ENCODE assay signal across 20 mouse cellular contexts in genomic region chrX:169792879-169793278, GRCm38 (mm10). TPM values are rescaled to one million over a fixed set of nuclear protein-coding genes. Genes with fewer than 3 reads are reported as not detected.
DNase-seq lines count a peak whose midpoint lies in the region; ATAC-seq and TF ChIP-seq lines count a peak whose summit lies in the region.
"Had no signal": no experiment of that assay in that cellular context is flagged by ENCODE, and none has a peak within 500 bp of the region (broad histone marks: within the 10 kb centered on the region; RNA-seq: fewer than 3 reads in every experiment).

No protein-coding gene starts in this region.

- no peaks in the 10 kb centered on the region for H3K9me3 ChIP-seq in midbrain, embryonic 10.5 days (replicated peaks)
- H3K9me3 ChIP-seq in midbrain, postnatal 0 days (ENCODE audit: low read length), result no peaks in the 10 kb centered on the region
- H3K9me3 ChIP-seq in embryonic facial prominence, embryonic 10.5 days, result no peaks in the 10 kb centered on the region
- H3K9me3 ChIP-seq in midbrain, embryonic 14.5 days (ENCODE audit: control insufficient read depth, low read length), result no peaks in the 10 kb centered on the region
- H3K9me3 ChIP-seq in stomach, postnatal 0 days (ENCODE audit: control insufficient read depth, low read length), result no peaks in the 10 kb centered on the region
- H3K9me3 ChIP-seq: liver, embryonic 13.5 days had no signal

- H3K4me3 ChIP-seq in midbrain, embryonic 10.5 days, result no peak overlapping the region
- H3K4me3 ChIP-seq in midbrain, postnatal 0 days (ENCODE audit: low read depth, low read length), result no peak overlapping the region
- H3K4me3 ChIP-seq in embryonic facial prominence, embryonic 10.5 days, result no peak overlapping the region
- H3K4me3 ChIP-seq in midbrain, embryonic 14.5 days (replicated peaks; ENCODE audit: low read depth, low read length), result no peak overlapping the region
- no peak overlapping the region for H3K4me3 ChIP-seq in stomach, postnatal 0 days (ENCODE audit: low read depth, low read length)
- H3K4me3 ChIP-seq: liver, embryonic 13.5 days had no signal

- H3K36me3 ChIP-seq in midbrain, embryonic 10.5 days, result no peaks in the 10 kb centered on the region
- no peaks in the 10 kb centered on the region for H3K36me3 ChIP-seq in midbrain, postnatal 0 days (ENCODE audit: insufficient read depth, low read length)
- H3K36me3 ChIP-seq in embryonic facial prominence, embryonic 10.5 days (replicated peaks), result no peaks in the 10 kb centered on the region
- no peaks in the 10 kb centered on the region for H3K36me3 ChIP-seq in midbrain, embryonic 14.5 days (ENCODE audit: control insufficient read depth, insufficient read depth, low read length)
- no peaks in the 10 kb centered on the region for H3K36me3 ChIP-seq in stomach, postnatal 0 days (ENCODE audit: control insufficient read depth, insufficient read depth, low read length)
- H3K36me3 ChIP-seq: liver, embryonic 13.5 days had no signal

- TF ChIP-seq CTCF in midbrain, postnatal 0 days (IDR thresholded peaks at IDR 0.05), result no peak
- no peak for TF ChIP-seq CTCF in stomach, postnatal 0 days (IDR thresholded peaks at IDR 0.05; ENCODE audit: low read depth)

- no peak overlapping the region for H3K9ac ChIP-seq in midbrain, postnatal 0 days (replicated peaks; ENCODE audit: low read length, poor library complexity, severe bottlenecking)
- no peak overlapping the region for H3K9ac ChIP-seq in midbrain, embryonic 14.5 days (replicated peaks; ENCODE audit: low read length)
- no peak overlapping the region for H3K9ac ChIP-seq in stomach, postnatal 0 days (ENCODE audit: low read length)
- H3K9ac ChIP-seq: liver, embryonic 13.5 days had no signal

- peak; percentile 60 for DNase-seq in heart, adult 11 months
- DNase-seq in heart, postnatal 36 days, result no peak
- peak; percentile 12 for DNase-seq in midbrain, embryonic 10.5 days (ENCODE audit: low spot score)
- no peak for DNase-seq in midbrain, postnatal 0 days (ENCODE audit: low spot score)
- DNase-seq in embryonic facial prominence, embryonic 10.5 days (ENCODE audit: low spot score), result peak; percentile 12
- no peak for DNase-seq in midbrain, embryonic 14.5 days
- DNase-seq in stomach, postnatal 0 days (ENCODE audit: low spot score), result no peak
- DNase-seq in lung, postnatal 4 days, result no peak
- DNase-seq: adrenal gland, adult 2 months; cerebellum, adult 18-20 months; kidney, adult 2 months; layer of hippocampus, adult 9-11 months; liver, embryonic 13.5 days had no signal

- no peak overlapping the region for H3K27ac ChIP-seq in midbrain, embryonic 10.5 days (replicated peaks)
- no peak overlapping the region for H3K27ac ChIP-seq in midbrain, postnatal 0 days (ENCODE audit: low read depth, low read length)
- no peak overlapping the region for H3K27ac ChIP-seq in embryonic facial prominence, embryonic 10.5 days (replicated peaks)
- no peak overlapping the region for H3K27ac ChIP-seq in midbrain, embryonic 14.5 days (replicated peaks; ENCODE audit: low read depth, low read length)
- H3K27ac ChIP-seq in stomach, postnatal 0 days (replicated peaks), result no peak overlapping the region
- H3K27ac ChIP-seq: liver, embryonic 13.5 days had no signal

- no peak for ATAC-seq in midbrain, postnatal 0 days (ENCODE audit: low FRiP score)
- ATAC-seq in midbrain, embryonic 14.5 days (ENCODE audit: low FRiP score, low TSS enrichment), result peak; percentile 31; the same call in 1 of the 2 replicates
- ATAC-seq in stomach, postnatal 0 days (ENCODE audit: low FRiP score, low TSS enrichment), result no peak

- intact Hi-C loops in heart, postnatal 36 days (cut with DNase I), result no loop called here

- TF ChIP-seq EP300 in stomach, postnatal 0 days (optimal IDR thresholded peaks at IDR 0.05), result no peak

- H3K27me3 ChIP-seq in midbrain, embryonic 10.5 days (ENCODE audit: low read depth, poor library complexity, severe bottlenecking), result peaks cover 61% of the 10 kb centered on the region
- H3K27me3 ChIP-seq in midbrain, postnatal 0 days (ENCODE audit: insufficient read depth, low read length), result no peaks in the 10 kb centered on the region
- peaks cover 57% of the 10 kb centered on the region for H3K27me3 ChIP-seq in embryonic facial prominence, embryonic 10.5 days (replicated peaks; ENCODE audit: low read depth, poor library complexity, severe bottlenecking)
- H3K27me3 ChIP-seq in midbrain, embryonic 14.5 days (ENCODE audit: control insufficient read depth, insufficient read depth, low read length), result no peaks in the 10 kb centered on the region
- no peaks in the 10 kb centered on the region for H3K27me3 ChIP-seq in stomach, postnatal 0 days (ENCODE audit: control insufficient read depth, insufficient read depth, low read length)
- H3K27me3 ChIP-seq: liver, embryonic 13.5 days had no signal

- peaks cover 15% of the 10 kb centered on the region for H3K4me1 ChIP-seq in midbrain, embryonic 10.5 days
- H3K4me1 ChIP-seq in midbrain, postnatal 0 days (ENCODE audit: insufficient read depth, low read length), result no peaks in the 10 kb centered on the region
- H3K4me1 ChIP-seq in embryonic facial prominence, embryonic 10.5 days, result no peaks in the 10 kb centered on the region; the same call in 1 of the 2 replicates
- no peaks in the 10 kb centered on the region for H3K4me1 ChIP-seq in midbrain, embryonic 14.5 days (ENCODE audit: control insufficient read depth, insufficient read depth, low read length)
- no peaks in the 10 kb centered on the region for H3K4me1 ChIP-seq in stomach, postnatal 0 days (replicated peaks; ENCODE audit: control insufficient read depth, insufficient read depth)
- H3K4me1 ChIP-seq: liver, embryonic 13.5 days had no signal

- H3K4me2 ChIP-seq in midbrain, postnatal 0 days (ENCODE audit: low read depth, low read length, poor library complexity, severe bottlenecking), result no peak overlapping the region
- no peak overlapping the region for H3K4me2 ChIP-seq in midbrain, embryonic 14.5 days (ENCODE audit: low read length)
- H3K4me2 ChIP-seq in stomach, postnatal 0 days (replicated peaks; ENCODE audit: low read depth), result no peak overlapping the region
- H3K4me2 ChIP-seq: liver, embryonic 13.5 days had no signal

- 21% methylated on average over 1 of the region's 1 CpGs for WGBS in midbrain, embryonic 10.5 days
- WGBS in midbrain, postnatal 0 days, result 27% methylated on average over 1 of the region's 1 CpGs
- 20% methylated on average over 1 of the region's 1 CpGs for WGBS in embryonic facial prominence, embryonic 10.5 days
- WGBS in midbrain, embryonic 14.5 days, result 16% methylated on average over 1 of the region's 1 CpGs
- WGBS in stomach, postnatal 0 days, result 48% methylated on average over 1 of the region's 1 CpGs

RNA-seq across cellular contexts. Expression of gene 4933400A11Rik, which starts 13.4 kb away (rescaled TPM):
- total RNA-seq in heart, postnatal 36 days (2021), result not detected
- 0.21 TPM in 1 of 2 replicates, not detected in the other for polyA plus RNA-seq in midbrain, embryonic 10.5 days (2016; fragmentation: Nextera tagmentation; extraction: Ambion mirVana)
- total RNA-seq in midbrain, postnatal 0 days (2014; rRNA removed), result not detected in 2 replicates
- not detected in 2 replicates for polyA plus RNA-seq in midbrain, postnatal 0 days (2015; fragmentation: Nextera tagmentation; extraction: Ambion mirVana)
- polyA plus RNA-seq in embryonic facial prominence, embryonic 10.5 days (2016; fragmentation: Nextera tagmentation; extraction: Ambion mirVana), result 0.27 and 0.33 TPM in 2 replicates
- polyA plus RNA-seq in midbrain, embryonic 14.5 days (2014; fragmentation: Nextera tagmentation; extraction: Ambion mirVana), result not detected in 2 replicates
- polyA plus RNA-seq in stomach, postnatal 0 days (2015; fragmentation: Nextera tagmentation; extraction: Ambion mirVana), result 0.18 and 0.19 TPM in 2 replicates
- total RNA-seq: adrenal gland, adult 2 months; gastrocnemius, adult 8-10 months; heart, adult 8-10 months; left cerebral cortex, postnatal 14 days; megakaryocyte, adult 5-6 weeks had no signal
- polyA plus RNA-seq: adrenal gland, adult 2 months; C2C12; kidney, adult 2 months; liver, embryonic 13.5 days; lung, embryonic 16.5 days; small intestine, adult 2 months had no signal

Comparison
In these comparisons a context has a peak if more than half of its experiments do, and no peak if none do; other contexts are left out.
1. DNase-seq: peak in heart, adult 11 months (single experiment), midbrain, embryonic 10.5 days (single experiment) and embryonic facial prominence, embryonic 10.5 days (single experiment); none in heart, postnatal 36 days (0 of 2), midbrain, postnatal 0 days (single experiment), midbrain, embryonic 14.5 days (single experiment), stomach, postnatal 0 days (single experiment) and lung, postnatal 4 days (0 of 2).